Mouse (Mus musculus): ENCODE data around the gene Arnt. TPM values are rescaled to one million over a fixed set of nuclear protein-coding genes. Genes with fewer than 3 reads are reported as not detected.
"Not testable (repeated sequence)": the region's sequence is repeated elsewhere in the genome, so short reads cannot be mapped to it uniquely, and the experiment has no call there.

The Arnt gene
- polyA plus RNA-seq, 1 experiment from 2014 or later: 32.8 TPM

- no peak for ATAC-seq
- WGBS: 90% methylated on average over 4 of the region's 4 CpGs
These were observed 105.6 kb downstream of the Arnt start for GRCm38 (mm10) chr3:95539837-95540236.

GRCm38 (mm10) chr3:95541186-95541585 lies 107.0 kb downstream of the Arnt start:
- H3K4me2 ChIP-seq (replicated peaks); H3K4me1 ChIP-seq (replicated peaks); H3K27me3 ChIP-seq (replicated peaks); H3K4me3 ChIP-seq (replicated peaks); H3K36me3 ChIP-seq; H3K9ac ChIP-seq; H3K27ac ChIP-seq; ATAC-seq; H3K9me3 ChIP-seq: not testable (repeated sequence)
- WGBS: 74% methylated on average over 2 of the region's 2 CpGs

More at GRCm38 (mm10) chr3:95539837-95540236, 105.6 kb downstream of the Arnt start:
- H3K9me3 ChIP-seq: no peaks in the 10 kb centered on the region
- no peak overlapping the region for H3K4me3 ChIP-seq (replicated peaks)
- H3K9ac ChIP-seq: no peak overlapping the region
- H3K27me3 ChIP-seq (replicated peaks): no peaks in the 10 kb centered on the region
- H3K4me2 ChIP-seq (replicated peaks): no peak overlapping the region
- no peaks in the 10 kb centered on the region for H3K36me3 ChIP-seq
- no peak overlapping the region for H3K27ac ChIP-seq
- H3K4me1 ChIP-seq (replicated peaks): no peaks in the 10 kb centered on the region

- no peak overlapping the region for H3K4me2 ChIP-seq (replicated peaks)
- no peak overlapping the region for H3K9ac ChIP-seq
- H3K9me3 ChIP-seq: no peaks in the 10 kb centered on the region
- no peak overlapping the region for H3K4me3 ChIP-seq (replicated peaks)
- no peaks in the 10 kb centered on the region for H3K36me3 ChIP-seq
- H3K4me1 ChIP-seq (replicated peaks): no peaks in the 10 kb centered on the region
- no peaks in the 10 kb centered on the region for H3K27me3 ChIP-seq (replicated peaks)
- no peak overlapping the region for H3K27ac ChIP-seq
- ATAC-seq: no peak
These were observed 108.0 kb downstream of the Arnt start for GRCm38 (mm10) chr3:95542171-95542570.

- 73% methylated on average over 7 of the region's 7 CpGs for WGBS
- Histone ChIP-seq H3K9ac (no peak overlapping the region), H3K4me3 (replicated peaks) (no peak overlapping the region), H3K4me1 (replicated peaks) (no peaks in the 10 kb centered on the region), H3K9me3 (no peaks in the 10 kb centered on the region), H3K4me2 (replicated peaks) (no peak overlapping the region), H3K27me3 (replicated peaks) (no peaks in the 10 kb centered on the region), H3K27ac (no peak overlapping the region), H3K36me3 (no peaks in the 10 kb centered on the region)
- ATAC-seq: no peak
These were observed 108.8 kb downstream of the Arnt start for GRCm38 (mm10) chr3:95542981-95543380.

Other genes starting within 250 kb of the Arnt start
- 8.0 and 8.5 TPM in 2 replicates for gene Gabpb2, start 216.5 kb upstream of the Arnt start, polyA plus RNA-seq (2015; fragmentation: Nextera tagmentation; extraction: Ambion mirVana)
- gene Cdc42se1, start 205.7 kb upstream of the Arnt start, polyA plus RNA-seq (2015; fragmentation: Nextera tagmentation; extraction: Ambion mirVana): 70.2 and 74.3 TPM in 2 replicates
- gene Mllt11, start 202.2 kb upstream of the Arnt start, polyA plus RNA-seq (2015; fragmentation: Nextera tagmentation; extraction: Ambion mirVana): 19.0 and 20.2 TPM in 2 replicates
- gene Gm128, start 192.8 kb upstream of the Arnt start, polyA plus RNA-seq (2015; fragmentation: Nextera tagmentation; extraction: Ambion mirVana): 0.16 and 0.20 TPM in 2 replicates
- 0.36 and 0.56 TPM in 2 replicates for gene Bnipl, start 183.2 kb upstream of the Arnt start, polyA plus RNA-seq (2015; fragmentation: Nextera tagmentation; extraction: Ambion mirVana)
- gene Mindy1, start 153.0 kb upstream of the Arnt start, polyA plus RNA-seq (2015; fragmentation: Nextera tagmentation; extraction: Ambion mirVana): 36.1 and 38.4 TPM in 2 replicates
- gene Prune1, start 152.3 kb upstream of the Arnt start, polyA plus RNA-seq (2015; fragmentation: Nextera tagmentation; extraction: Ambion mirVana): 15.5 and 15.7 TPM in 2 replicates
- 1.4 and 1.6 TPM in 2 replicates for gene Anxa9, start 127.2 kb upstream of the Arnt start, polyA plus RNA-seq (2015; fragmentation: Nextera tagmentation; extraction: Ambion mirVana)
- 146 and 148 TPM in 2 replicates for gene Cers2, start 119.6 kb upstream of the Arnt start, polyA plus RNA-seq (2015; fragmentation: Nextera tagmentation; extraction: Ambion mirVana)
- gene Setdb1, start 77.2 kb upstream of the Arnt start, polyA plus RNA-seq (2015; fragmentation: Nextera tagmentation; extraction: Ambion mirVana): 29.2 and 31.2 TPM in 2 replicates
- not detected in 2 replicates for gene 4930558C23Rik, start 31.5 kb upstream of the Arnt start, polyA plus RNA-seq (2015; fragmentation: Nextera tagmentation; extraction: Ambion mirVana)
- 8.5 and 9.5 TPM in 2 replicates for gene Ctsk, start 64.9 kb downstream of the Arnt start, polyA plus RNA-seq (2015; fragmentation: Nextera tagmentation; extraction: Ambion mirVana)
- 28.2 and 29.6 TPM in 2 replicates for gene Ctss, start 92.4 kb downstream of the Arnt start, polyA plus RNA-seq (2015; fragmentation: Nextera tagmentation; extraction: Ambion mirVana)
- not detected in 2 replicates for gene Hormad1, start 125.3 kb downstream of the Arnt start, polyA plus RNA-seq (2015; fragmentation: Nextera tagmentation; extraction: Ambion mirVana)
- 40.2 and 41.4 TPM in 2 replicates for gene Golph3l, start 154.5 kb downstream of the Arnt start, polyA plus RNA-seq (2015; fragmentation: Nextera tagmentation; extraction: Ambion mirVana)
- gene Ensa, start 190.6 kb downstream of the Arnt start, polyA plus RNA-seq (2015; fragmentation: Nextera tagmentation; extraction: Ambion mirVana): 65.1 and 69.0 TPM in 2 replicates
- gene Mcl1, start 224.4 kb downstream of the Arnt start, polyA plus RNA-seq (2015; fragmentation: Nextera tagmentation; extraction: Ambion mirVana): 50.5 and 52.3 TPM in 2 replicates